In genomic region chr1:162018601-162018977, GRCm38 (mm10) we compare ENCODE assay signal across 18 mouse cellular contexts. TPM values are rescaled to one million over a fixed set of nuclear protein-coding genes. Genes with fewer than 3 reads are reported as not detected.
DNase-seq lines count a peak whose midpoint lies in the region; ATAC-seq and TF ChIP-seq lines count a peak whose summit lies in the region.
"Had no signal": no experiment of that assay in that cellular context is flagged by ENCODE, and none has a peak within 500 bp of the region (broad histone marks: within the 10 kb centered on the region; RNA-seq: fewer than 3 reads in every experiment).

No protein-coding gene starts in this region.

- no peak overlapping the region for H3K4me3 ChIP-seq in forebrain, embryonic 12.5 days (replicated peaks)
- H3K4me3 ChIP-seq in forebrain, embryonic 14.5 days (ENCODE audit: low read depth, low read length), result no peak overlapping the region
- H3K4me3 ChIP-seq in intestine, embryonic 14.5 days (ENCODE audit: low read depth, low read length), result no peak overlapping the region
- H3K4me3 ChIP-seq in intestine, embryonic 15.5 days (replicated peaks), result no peak overlapping the region
- no peak overlapping the region for H3K4me3 ChIP-seq in C2C12 (ENCODE audit: insufficient read depth, poor library complexity, severe bottlenecking)
- H3K4me3 ChIP-seq in limb, embryonic 10.5 days, result 0 out of 2 replicates have a peak overlapping the region, but pooled peaks have one; percentile 25
- H3K4me3 ChIP-seq: hindbrain, embryonic 13.5 days; liver, embryonic 13.5 days; megakaryocyte, embryonic 14.5 days had no signal

- no peaks in the 10 kb centered on the region for H3K9me3 ChIP-seq in forebrain, embryonic 12.5 days
- H3K9me3 ChIP-seq in forebrain, embryonic 14.5 days (replicated peaks; ENCODE audit: control insufficient read depth, low read length), result no peaks in the 10 kb centered on the region
- no peaks in the 10 kb centered on the region for H3K9me3 ChIP-seq in intestine, embryonic 14.5 days (ENCODE audit: control insufficient read depth, low read length)
- no peaks in the 10 kb centered on the region for H3K9me3 ChIP-seq in intestine, embryonic 15.5 days
- no peaks in the 10 kb centered on the region for H3K9me3 ChIP-seq in limb, embryonic 10.5 days (replicated peaks)
- H3K9me3 ChIP-seq: hindbrain, embryonic 13.5 days; liver, embryonic 13.5 days; megakaryocyte, embryonic 14.5 days had no signal

- no peak overlapping the region for H3K4me2 ChIP-seq in forebrain, embryonic 12.5 days
- H3K4me2 ChIP-seq in forebrain, embryonic 14.5 days (ENCODE audit: low read length), result no peak overlapping the region
- no peak overlapping the region for H3K4me2 ChIP-seq in intestine, embryonic 14.5 days (ENCODE audit: low read length)
- no peak overlapping the region for H3K4me2 ChIP-seq in intestine, embryonic 15.5 days (replicated peaks)
- H3K4me2 ChIP-seq: hindbrain, embryonic 13.5 days; liver, embryonic 13.5 days had no signal

- no peaks in the 10 kb centered on the region for H3K27me3 ChIP-seq in forebrain, embryonic 12.5 days
- no peaks in the 10 kb centered on the region for H3K27me3 ChIP-seq in forebrain, embryonic 14.5 days (replicated peaks; ENCODE audit: control insufficient read depth, insufficient read depth, low read length)
- H3K27me3 ChIP-seq in intestine, embryonic 14.5 days (replicated peaks; ENCODE audit: control insufficient read depth, insufficient read depth, low read length), result no peaks in the 10 kb centered on the region
- H3K27me3 ChIP-seq in intestine, embryonic 15.5 days (replicated peaks), result no peaks in the 10 kb centered on the region
- H3K27me3 ChIP-seq in C2C12 (ENCODE audit: control insufficient read depth, insufficient read depth, insufficient read length), result no peaks in the 10 kb centered on the region
- no peaks in the 10 kb centered on the region for H3K27me3 ChIP-seq in limb, embryonic 10.5 days (ENCODE audit: low read depth, poor library complexity, severe bottlenecking)
- H3K27me3 ChIP-seq: hindbrain, embryonic 13.5 days; liver, embryonic 13.5 days had no signal

- H3K27ac ChIP-seq in forebrain, embryonic 12.5 days, result 0 out of 2 replicates have a peak overlapping the region, but pooled peaks have one; percentile 15
- no peak overlapping the region for H3K27ac ChIP-seq in forebrain, embryonic 14.5 days (ENCODE audit: low read depth, low read length)
- H3K27ac ChIP-seq in intestine, embryonic 14.5 days (ENCODE audit: low read depth), result peak overlapping the region; percentile 86
- no peak overlapping the region for H3K27ac ChIP-seq in intestine, embryonic 15.5 days
- peak overlapping the region; percentile 96 for H3K27ac ChIP-seq in limb, embryonic 10.5 days
- H3K27ac ChIP-seq: hindbrain, embryonic 13.5 days; liver, embryonic 13.5 days had no signal

- no peaks in the 10 kb centered on the region for H3K79me3 ChIP-seq in C2C12 (ENCODE audit: low read depth)

- no peak for TF ChIP-seq CTCF in C2C12 (IDR thresholded peaks at IDR 0.05; ENCODE audit: control insufficient read depth, insufficient read depth, insufficient read length)

- ATAC-seq in forebrain, embryonic 12.5 days (ENCODE audit: low FRiP score), result no peak
- ATAC-seq in forebrain, embryonic 14.5 days, result no peak
- ATAC-seq in intestine, embryonic 14.5 days (replicated peaks; ENCODE audit: low FRiP score, low TSS enrichment, low read depth), result no peak
- ATAC-seq in intestine, embryonic 15.5 days, result no peak

- H3K79me2 ChIP-seq in C2C12 (ENCODE audit: control insufficient read depth, insufficient read depth), result no peaks in the 10 kb centered on the region

- H3K9ac ChIP-seq in forebrain, embryonic 12.5 days, result no peak overlapping the region
- no peak overlapping the region for H3K9ac ChIP-seq in forebrain, embryonic 14.5 days (ENCODE audit: low read length)
- H3K9ac ChIP-seq in intestine, embryonic 14.5 days (ENCODE audit: low read length), result no peak overlapping the region
- no peak overlapping the region for H3K9ac ChIP-seq in intestine, embryonic 15.5 days
- H3K9ac ChIP-seq: hindbrain, embryonic 13.5 days; liver, embryonic 13.5 days had no signal

- H3ac ChIP-seq in C2C12 (ENCODE audit: control insufficient read depth, insufficient read length, low read depth), result no peak overlapping the region

- no peak for DNase-seq in forebrain, embryonic 14.5 days (ENCODE audit: low spot score)
- no peak for DNase-seq in intestine, embryonic 14.5 days (ENCODE audit: low spot score)
- DNase-seq in limb, embryonic 10.5 days (ENCODE audit: low spot score), result no peak
- DNase-seq in adrenal gland, postnatal 4 days (ENCODE audit: low spot score in 2 of 2), result no peak
- DNase-seq in layer of hippocampus, adult 18-20 months (ENCODE audit: low spot score in 2 of 2), result no peak
- DNase-seq: adrenal gland, postnatal 10 days; kidney, postnatal 25 days; layer of hippocampus, postnatal 36 days; liver, embryonic 13.5 days; right cerebral cortex, postnatal 14 days; thymus, postnatal 36 days had no signal

- WGBS in forebrain, embryonic 12.5 days, result 88% methylated on average over 6 of the region's 6 CpGs
- 92% methylated on average over 6 of the region's 6 CpGs for WGBS in forebrain, embryonic 14.5 days
- WGBS in intestine, embryonic 14.5 days, result 55% methylated on average over 6 of the region's 6 CpGs
- 56% methylated on average over 6 of the region's 6 CpGs for WGBS in intestine, embryonic 15.5 days
- WGBS in limb, embryonic 10.5 days, result 52% methylated on average over 6 of the region's 6 CpGs

- peaks cover 15% of the 10 kb centered on the region for H3K4me1 ChIP-seq in forebrain, embryonic 12.5 days
- H3K4me1 ChIP-seq in forebrain, embryonic 14.5 days (ENCODE audit: control insufficient read depth, insufficient read depth, low read length), result peaks cover 6% of the 10 kb centered on the region; the same call in 1 of the 2 replicates
- peaks cover 54% of the 10 kb centered on the region for H3K4me1 ChIP-seq in intestine, embryonic 14.5 days (replicated peaks; ENCODE audit: control insufficient read depth, insufficient read depth, low read length)
- H3K4me1 ChIP-seq in intestine, embryonic 15.5 days (replicated peaks), result peaks cover 24% of the 10 kb centered on the region
- H3K4me1 ChIP-seq in limb, embryonic 10.5 days, result peaks cover 100% of the 10 kb centered on the region

- no peaks in the 10 kb centered on the region for H3K36me3 ChIP-seq in forebrain, embryonic 12.5 days (replicated peaks)
- no peaks in the 10 kb centered on the region for H3K36me3 ChIP-seq in forebrain, embryonic 14.5 days (ENCODE audit: control insufficient read depth, insufficient read depth, low read length)
- H3K36me3 ChIP-seq in intestine, embryonic 14.5 days (ENCODE audit: control insufficient read depth, insufficient read depth, low read length), result no peaks in the 10 kb centered on the region
- no peaks in the 10 kb centered on the region for H3K36me3 ChIP-seq in intestine, embryonic 15.5 days
- no peaks in the 10 kb centered on the region for H3K36me3 ChIP-seq in C2C12 (ENCODE audit: control insufficient read depth, insufficient read depth)
- H3K36me3 ChIP-seq in limb, embryonic 10.5 days, result no peaks in the 10 kb centered on the region
- H3K36me3 ChIP-seq: hindbrain, embryonic 13.5 days; liver, embryonic 13.5 days had no signal

TF ChIP-seq in C2C12, 6 proteins besides CTCF, POLR2A, EP300 and RAD21:
- TF ChIP-seq CEBPB (IDR thresholded peaks at IDR 0.05; ENCODE audit: low read depth) (peak; percentile 27), USF1 (IDR thresholded peaks at IDR 0.05; ENCODE audit: low read depth) (no peak)

RNA-seq across cellular contexts. Expression of gene 4930558K02Rik, which starts 39.2 kb away (rescaled TPM):
- polyA plus RNA-seq in forebrain, embryonic 12.5 days (2016; fragmentation: Nextera tagmentation; extraction: Ambion mirVana), result not detected in 2 replicates
- 0.18 TPM in 1 of 2 replicates, not detected in the other for polyA plus RNA-seq in forebrain, embryonic 14.5 days (2014; fragmentation: Nextera tagmentation; extraction: Ambion mirVana)
- polyA plus RNA-seq in intestine, embryonic 14.5 days (2014; fragmentation: Nextera tagmentation; extraction: Ambion mirVana), result not detected in 2 replicates
- not detected in 2 replicates for polyA plus RNA-seq in intestine, embryonic 15.5 days (2015; fragmentation: Nextera tagmentation; extraction: Ambion mirVana)
- polyA plus RNA-seq in C2C12 (2012; fragmentation: generic; extraction: Trizol), result not detected
- polyA plus RNA-seq in limb, embryonic 10.5 days (2016; fragmentation: Nextera tagmentation; extraction: Ambion mirVana), result not detected in 2 replicates
- total RNA-seq in adrenal gland, postnatal 4 days (2021), result under 1 TPM in 1 of 2 experiments, not detected in 1; 0.31 TPM
- not detected for total RNA-seq in layer of hippocampus, adult 18-20 months (2021)
- total RNA-seq: adrenal gland, postnatal 10 days; common myeloid progenitor, adult 5-6 weeks; gastrocnemius, adult 18-20 months; layer of hippocampus, postnatal 36 days had no signal
- polyA plus RNA-seq: hindbrain, embryonic 13.5 days; liver, embryonic 13.5 days had no signal

RNA-seq across cellular contexts. Expression of gene Pigc, which starts 49.6 kb away (rescaled TPM):
- 29.1 and 29.4 TPM in 2 replicates for polyA plus RNA-seq in forebrain, embryonic 12.5 days (2016; fragmentation: Nextera tagmentation; extraction: Ambion mirVana)
- polyA plus RNA-seq in forebrain, embryonic 14.5 days (2014; fragmentation: Nextera tagmentation; extraction: Ambion mirVana), result 37.2 and 40.8 TPM in 2 replicates
- polyA plus RNA-seq in intestine, embryonic 14.5 days (2014; fragmentation: Nextera tagmentation; extraction: Ambion mirVana), result 37.4 and 40.3 TPM in 2 replicates
- 32.8 and 34.5 TPM in 2 replicates for polyA plus RNA-seq in intestine, embryonic 15.5 days (2015; fragmentation: Nextera tagmentation; extraction: Ambion mirVana)
- 9.2 TPM for polyA plus RNA-seq in C2C12 (2012; fragmentation: generic; extraction: Trizol)
- polyA plus RNA-seq in limb, embryonic 10.5 days (2016; fragmentation: Nextera tagmentation; extraction: Ambion mirVana), result 31.4 and 39.9 TPM in 2 replicates
- 10 to 100 TPM; 22.2 to 27.0 TPM for total RNA-seq in adrenal gland, postnatal 4 days (2021)
- total RNA-seq in layer of hippocampus, adult 18-20 months (2021), result 10 to 100 TPM; 13.7 to 14.4 TPM

Comparison
In these comparisons a context has a peak if more than half of its experiments do, and no peak if none do; other contexts are left out.
1. H3K27ac ChIP-seq: peak in forebrain, embryonic 12.5 days (single experiment), intestine, embryonic 14.5 days (single experiment) and limb, embryonic 10.5 days (single experiment); none in forebrain, embryonic 14.5 days (single experiment) and intestine, embryonic 15.5 days (single experiment).